Mouse (Mus musculus) B cell, adult 2 months (primary cell): ENCODE results near the gene Dcps.
"Not testable (repeated sequence)": the region's sequence is repeated elsewhere in the genome, so short reads cannot be mapped to it uniquely, and the experiment has no call there.

Experiments
- DNase-seq, 2 experiments: peaks; one replicate each; pipeline ENCODE4 v3.0.0; 2022

Dcps gene

DNA sequence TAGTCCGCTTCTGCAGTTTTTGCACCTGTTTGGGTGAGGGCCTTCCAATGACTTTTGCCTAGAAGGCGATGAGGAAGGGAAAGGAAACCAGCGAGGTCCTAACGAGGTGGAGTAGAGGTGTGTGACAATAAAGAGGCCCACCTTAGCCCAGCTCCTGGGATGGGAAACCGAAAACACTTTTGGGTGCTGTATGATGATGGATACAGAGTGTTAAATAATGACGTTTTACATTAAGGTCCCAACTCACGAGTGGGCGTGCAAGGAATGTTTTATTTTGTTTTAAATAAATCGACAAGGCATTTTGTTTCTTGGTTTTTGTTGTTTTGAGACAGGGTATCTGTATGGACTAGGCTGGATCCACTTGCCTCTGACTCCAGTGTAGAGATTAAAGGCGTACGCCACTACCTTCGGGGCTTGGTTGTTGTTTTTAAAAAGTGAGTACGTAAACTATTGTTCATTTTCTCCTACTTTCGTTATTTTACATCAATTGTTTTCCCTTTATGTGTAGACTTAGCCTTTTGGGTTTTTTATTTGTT lies 331 bp upstream of the Dcps start:
- no peak for DNase-seq

DNA sequence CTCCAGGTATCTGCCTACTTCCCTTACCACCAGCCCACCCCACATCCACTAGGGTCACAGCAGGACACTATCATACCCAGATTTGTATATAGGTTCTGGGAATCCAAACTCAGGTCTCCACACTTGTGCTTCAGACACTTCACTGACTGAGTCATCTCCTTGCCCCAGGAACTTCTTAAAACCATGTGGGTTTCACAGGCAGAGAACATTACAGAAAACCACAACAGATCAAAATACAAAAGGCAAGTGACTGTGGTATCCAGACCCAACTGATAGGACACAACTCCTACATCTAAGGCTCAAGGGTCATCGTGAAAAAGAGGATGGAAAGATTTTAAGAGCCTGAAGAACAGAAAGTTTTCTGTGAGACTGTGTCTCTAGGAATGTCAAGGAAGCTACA lies 2.5 kb downstream of the Dcps start:
- DNase-seq: no peak

DNA sequence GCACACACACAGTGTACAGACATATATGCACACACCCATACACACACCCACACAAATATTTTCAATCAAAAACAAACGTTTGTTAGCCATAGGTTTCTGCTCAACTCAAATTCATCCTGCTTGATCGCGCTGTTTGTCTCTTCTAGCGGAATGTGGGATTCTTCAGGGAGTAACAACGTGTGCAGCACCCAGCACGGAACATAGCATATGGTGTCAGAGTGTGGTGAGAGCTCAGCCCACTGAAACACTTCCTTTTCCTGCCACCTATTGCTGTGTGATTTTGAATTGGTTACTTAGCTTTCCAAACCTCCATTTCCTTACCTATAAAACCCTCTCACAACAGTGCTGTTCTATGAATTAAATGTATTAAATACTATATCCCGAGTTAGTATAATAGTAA lies 5.8 kb downstream of the Dcps start:
- DNase-seq: no peak

DNA sequence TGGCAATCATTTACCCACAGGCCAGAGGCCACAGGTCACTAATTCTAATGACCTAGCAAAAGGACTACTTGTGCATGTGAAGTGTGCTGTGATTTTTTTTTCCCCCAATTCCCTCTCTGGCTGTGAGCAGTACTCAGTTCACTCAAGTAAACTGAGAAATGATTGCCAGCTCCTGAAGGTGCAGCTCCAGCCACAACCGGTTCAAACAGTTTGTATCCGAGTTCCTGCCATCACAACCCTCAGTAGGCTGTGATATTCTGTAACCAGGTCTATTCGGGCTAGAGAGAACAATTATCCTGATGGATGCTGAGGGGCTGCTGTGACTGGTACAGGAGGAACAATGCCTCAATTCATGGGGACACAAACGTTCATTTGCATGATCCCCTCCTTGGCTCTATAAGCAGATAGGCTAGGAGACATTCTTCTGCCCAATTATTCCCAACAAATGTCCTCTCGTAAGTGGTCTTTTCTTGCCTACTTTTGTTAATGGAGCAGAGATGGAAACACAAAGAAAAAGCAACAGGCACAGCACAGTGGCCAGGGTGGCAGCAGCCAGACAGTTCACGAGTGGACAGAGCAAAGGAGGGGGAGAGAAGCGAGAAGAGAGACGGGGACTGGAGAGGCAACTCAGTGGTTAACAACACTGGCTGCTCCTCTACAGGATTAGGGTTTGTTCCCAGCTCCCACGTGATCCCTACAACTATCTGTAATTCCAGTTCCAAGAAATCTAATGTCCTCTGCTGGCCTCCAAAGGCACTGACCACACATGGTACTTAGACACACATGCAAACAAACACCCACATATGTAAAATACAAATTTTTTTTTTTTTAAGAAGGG lies 8.8 kb downstream of the Dcps start:
- DNase-seq: no peak

DNA sequence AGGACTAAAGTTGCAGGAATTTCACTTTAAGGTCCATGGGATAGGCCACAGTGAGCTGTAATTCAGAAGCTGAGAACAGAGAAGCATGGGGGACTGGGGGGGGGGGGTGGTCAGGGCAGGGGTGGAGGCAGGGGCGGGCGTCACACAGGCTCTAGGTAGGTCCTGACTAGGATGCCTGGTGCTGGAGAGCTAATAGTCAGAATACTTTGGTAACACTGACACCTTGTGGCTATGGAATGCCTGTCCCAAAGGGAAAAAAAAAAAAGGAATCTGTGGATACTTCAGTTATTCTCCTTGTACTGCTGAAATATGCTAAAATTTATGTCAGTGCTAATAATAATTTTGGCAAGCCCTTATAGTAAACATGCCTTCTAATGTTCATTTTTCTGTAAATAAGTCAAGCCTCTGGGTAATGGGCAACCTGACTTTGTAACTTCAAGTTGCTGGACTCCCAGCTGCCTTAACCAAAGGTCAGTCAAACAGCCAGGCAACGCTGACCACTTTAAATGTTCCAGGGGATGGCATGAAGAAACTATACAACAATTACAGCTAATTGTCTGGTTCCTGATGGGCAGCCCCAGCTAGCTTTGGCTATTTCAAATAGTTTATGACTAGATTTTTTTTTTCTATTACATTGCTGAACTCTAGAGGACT lies 9.6 kb downstream of the Dcps start:
- DNase-seq: no peak

GRCm38 (mm10) chr9:35164142-35164874 lies 11.6 kb downstream of the Dcps start:
- no peak for DNase-seq

GRCm38 (mm10) chr9:35163011-35163690 lies 12.7 kb downstream of the Dcps start:
- no peak for DNase-seq

- no peak for DNase-seq
Observed at GRCm38 (mm10) chr9:35161721-35162120, 14.1 kb downstream of the Dcps start.

DNA sequence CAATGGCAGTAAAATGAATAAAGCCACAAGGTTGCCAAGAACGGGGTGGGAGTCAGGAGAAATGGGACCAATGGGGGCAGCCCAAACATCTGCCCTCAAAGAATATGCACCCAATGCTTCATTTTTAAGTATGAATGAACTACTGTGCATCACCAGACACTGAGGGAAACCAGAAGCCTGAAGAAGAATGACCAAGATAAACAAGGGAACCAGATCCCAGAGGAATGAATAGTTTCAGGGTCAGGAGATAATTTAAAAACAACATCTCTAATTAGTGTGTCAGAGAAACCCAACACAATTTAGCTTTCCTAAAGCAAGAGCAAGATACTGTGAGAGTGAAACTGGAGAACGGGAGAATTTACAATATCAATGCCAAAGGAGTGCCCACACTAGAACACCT lies 15.2 kb downstream of the Dcps start:
- DNase-seq: no peak

- DNase-seq: no peak
Observed at GRCm38 (mm10) chr9:35158477-35158876, 17.4 kb downstream of the Dcps start.

DNA sequence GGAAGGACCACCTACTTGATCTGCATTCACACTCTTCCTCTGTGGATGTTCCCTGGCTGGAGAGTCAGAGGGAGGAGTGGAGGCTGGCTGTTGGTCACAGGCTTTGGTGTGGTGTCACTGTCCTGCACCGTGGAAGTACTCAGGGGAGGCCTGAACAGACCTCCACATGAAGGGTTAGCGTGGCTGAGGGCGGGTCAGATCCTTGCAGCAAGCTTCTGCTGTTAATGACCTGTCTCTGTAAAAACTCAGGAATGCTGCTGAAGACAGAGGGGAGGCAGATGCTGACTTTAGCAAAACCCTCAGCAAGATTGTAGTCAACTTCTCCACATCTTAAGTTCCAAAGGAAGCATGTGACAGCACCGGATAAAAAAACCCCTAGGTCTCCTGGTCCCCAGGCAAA lies 19.0 kb downstream of the Dcps start:
- DNase-seq: no peak

DNA sequence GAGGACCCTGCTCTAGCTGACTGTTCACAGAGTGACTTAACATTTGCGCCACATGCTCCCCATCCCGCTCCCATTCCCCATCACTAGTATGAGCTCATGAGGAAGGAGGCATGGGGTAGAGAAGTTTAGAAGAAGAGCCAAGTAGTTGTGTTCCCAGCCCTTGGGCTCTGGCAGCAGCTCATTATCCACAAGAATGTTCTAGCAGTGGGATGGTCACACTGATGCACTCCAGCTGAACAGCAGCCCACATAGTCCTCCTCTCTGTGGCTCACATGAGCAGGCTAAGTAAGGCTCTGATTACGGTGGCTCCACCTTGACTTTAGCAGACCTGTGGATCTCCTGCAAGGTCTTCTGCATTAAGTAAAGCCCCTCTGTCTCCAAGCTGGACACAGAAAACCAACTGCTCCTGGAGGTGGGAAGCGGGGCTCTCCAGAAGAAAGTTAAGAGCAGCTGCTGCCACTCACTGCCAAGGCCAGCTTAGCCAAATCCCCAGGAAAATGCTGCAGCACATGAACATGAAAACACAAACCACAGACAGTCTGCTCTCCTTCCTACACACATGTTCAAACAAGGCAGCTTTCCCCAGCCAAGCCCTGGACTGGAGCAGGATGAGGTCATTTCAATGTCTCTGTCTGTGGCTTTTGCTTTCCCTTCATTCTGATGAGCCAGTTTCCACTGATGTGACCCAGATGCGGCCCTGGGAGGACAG lies 19.7 kb downstream of the Dcps start:
- DNase-seq: no peak

- DNase-seq: no peak
Observed at GRCm38 (mm10) chr9:35152923-35153322, 22.9 kb downstream of the Dcps start.

DNA sequence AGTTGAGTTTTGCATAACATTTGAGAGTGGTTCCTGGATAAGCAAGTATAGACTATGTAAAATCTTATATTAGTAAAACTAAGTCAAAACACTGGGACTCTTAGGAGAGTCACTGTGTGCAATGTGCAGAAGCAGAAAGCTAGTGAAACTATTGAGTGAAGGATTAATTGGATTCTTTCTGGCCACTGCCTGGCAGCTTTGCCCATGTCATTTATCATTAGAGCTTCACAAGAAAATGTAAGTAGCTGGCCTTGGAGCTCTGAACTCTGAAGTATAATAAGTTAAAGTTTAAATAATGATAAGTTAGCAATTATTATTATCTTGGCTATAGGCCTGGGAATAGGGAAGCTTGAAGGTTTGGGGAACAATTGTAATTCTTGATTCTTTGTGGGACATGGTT lies 27.0 kb downstream of the Dcps start:
- not testable (repeated sequence) for DNase-seq

DNA sequence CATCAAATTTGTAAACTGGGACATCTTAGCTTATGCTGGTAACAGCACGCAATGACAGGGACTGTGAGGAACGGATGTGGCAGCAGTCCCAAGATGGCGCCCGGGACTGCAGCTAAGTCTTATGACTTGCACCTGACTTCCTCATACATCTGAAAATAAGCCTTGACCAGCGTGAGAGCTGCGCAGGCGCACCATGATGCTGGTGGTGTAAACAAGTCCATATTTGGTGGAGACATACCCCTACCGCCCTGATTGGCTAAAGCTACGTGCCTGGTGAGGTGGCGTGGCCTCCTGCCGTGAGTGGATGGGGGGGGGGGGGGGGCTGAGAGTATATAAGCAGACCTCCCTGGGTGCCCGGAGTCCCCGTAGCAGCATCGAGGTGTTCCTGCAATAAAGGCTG lies 28.6 kb downstream of the Dcps start:
- DNase-seq: not testable (repeated sequence)

- DNase-seq: no peak
Observed at GRCm38 (mm10) chr9:35145829-35146228, 30.0 kb downstream of the Dcps start.

DNA sequence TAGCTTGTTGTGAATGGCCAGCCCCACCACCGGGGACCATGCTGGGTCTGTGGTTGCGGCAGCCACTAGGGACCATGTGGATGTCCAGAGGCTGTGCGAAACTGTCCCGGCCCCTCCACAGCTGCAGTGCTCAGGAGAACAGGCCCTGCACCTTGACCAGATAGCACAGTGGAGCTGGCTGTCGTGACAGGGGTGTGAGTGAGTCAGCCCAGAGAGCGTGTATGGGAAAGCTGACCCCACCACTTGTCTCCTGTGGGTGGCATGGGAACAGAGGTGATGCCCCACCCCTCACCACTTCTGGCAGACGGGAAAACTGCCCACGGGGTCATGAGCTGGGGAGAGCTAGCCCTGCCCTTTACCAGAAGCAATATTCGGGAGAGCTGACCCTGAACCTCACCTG lies 30.7 kb downstream of the Dcps start:
- no peak for DNase-seq

- no peak for DNase-seq
Observed at GRCm38 (mm10) chr9:35142221-35142620, 33.6 kb downstream of the Dcps start.

DNA sequence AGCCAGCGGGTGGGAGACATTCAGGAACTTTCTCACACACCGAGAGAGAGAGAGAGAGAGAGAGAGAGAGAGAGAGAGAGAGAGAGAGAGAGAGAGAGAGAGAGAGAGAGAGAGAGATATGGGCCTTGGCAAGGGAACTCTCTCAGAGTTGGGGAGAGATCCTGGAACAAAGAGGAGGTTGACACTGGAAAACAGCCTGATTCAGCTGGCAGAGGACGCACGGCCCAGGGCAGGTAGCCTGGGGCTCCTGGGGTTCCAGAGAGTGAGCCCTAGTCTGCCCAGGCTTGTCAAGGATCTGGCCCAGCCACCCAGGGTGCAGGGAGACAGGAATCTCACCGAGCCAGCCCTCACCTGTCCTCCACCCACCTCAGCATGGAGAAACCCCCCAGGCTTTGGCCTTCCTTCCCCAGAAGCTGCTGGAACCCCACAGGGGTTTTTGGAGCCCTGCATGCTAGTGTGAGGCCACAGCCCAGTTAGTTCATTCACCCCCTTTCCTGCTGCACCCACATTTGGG lies 36.6 kb downstream of the Dcps start:
- no peak for DNase-seq

DNA sequence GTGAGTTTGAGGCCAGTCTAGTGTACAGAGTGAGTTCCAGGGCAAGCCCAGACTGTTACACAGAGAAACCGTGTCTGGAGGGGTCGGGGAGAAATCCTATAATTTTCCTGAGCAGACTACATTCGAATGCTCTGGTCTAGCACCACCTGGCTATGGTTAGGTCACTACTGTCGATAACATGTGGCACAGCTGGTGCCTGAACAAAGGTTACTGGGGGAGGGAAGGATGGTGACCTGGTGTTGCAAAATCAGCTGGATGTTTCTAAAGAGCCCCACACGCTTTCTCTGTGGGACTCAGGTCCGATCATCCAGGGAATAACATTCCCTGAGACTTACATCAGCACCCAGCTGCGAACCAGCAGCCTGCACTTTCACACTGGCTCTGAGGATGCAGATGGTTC lies 37.8 kb downstream of the Dcps start:
- no peak for DNase-seq

DNA sequence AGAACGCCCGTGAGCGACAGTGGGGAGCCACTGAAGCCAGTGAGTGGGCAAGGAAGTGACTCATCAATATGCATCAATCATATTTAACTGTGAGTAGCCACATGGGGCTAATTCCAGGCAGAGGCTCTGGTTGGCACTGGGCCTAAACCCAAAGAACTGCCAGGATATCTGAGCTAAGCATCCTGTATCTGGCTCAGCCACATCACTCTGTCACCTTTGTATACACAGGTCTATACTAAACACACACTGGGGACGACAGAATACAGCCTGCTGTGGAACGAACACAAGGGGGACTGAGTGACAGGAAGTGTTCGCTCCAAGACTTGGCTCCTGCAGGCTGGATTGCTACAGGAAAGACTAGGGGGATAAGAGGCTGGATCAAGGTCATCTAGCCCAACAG lies 40.3 kb downstream of the Dcps start:
- DNase-seq: no peak
